Mouse (Mus musculus) C2C12 (cell line): Measurements from ENCODE around the gene Il2rb.
A peak's percentile ranks its signal among the peaks of the same experiment; 100 is the strongest.

Source experiments
- CEBPB ChIP-seq: IDR thresholded peaks from one replicate; pipeline ENCODE4 v1.6.1; 2011; ENCODE audit warnings: low read depth, mild to moderate bottlenecking, control low read depth, moderate library complexity
- CTCF ChIP-seq: IDR thresholded peaks from one replicate; pipeline ENCODE4 v1.5.1; 2011; ENCODE audit not compliant: control insufficient read depth, insufficient read depth, insufficient read length
- FOSL1 ChIP-seq: IDR thresholded peaks from one replicate; pipeline ENCODE4 v1.8.0; 2011; ENCODE audit warnings: mild to moderate bottlenecking, low read length; ENCODE audit not compliant: poor library complexity, insufficient read depth, severe bottlenecking
- MAX ChIP-seq: IDR thresholded peaks from one replicate; pipeline ENCODE4 v1.6.1; 2011; ENCODE audit warnings: mild to moderate bottlenecking, control low read depth
- USF1 ChIP-seq: IDR thresholded peaks from one replicate; pipeline ENCODE4 v1.6.1; 2011; ENCODE audit warnings: low read depth, mild to moderate bottlenecking, control low read depth, moderate library complexity

DNA sequence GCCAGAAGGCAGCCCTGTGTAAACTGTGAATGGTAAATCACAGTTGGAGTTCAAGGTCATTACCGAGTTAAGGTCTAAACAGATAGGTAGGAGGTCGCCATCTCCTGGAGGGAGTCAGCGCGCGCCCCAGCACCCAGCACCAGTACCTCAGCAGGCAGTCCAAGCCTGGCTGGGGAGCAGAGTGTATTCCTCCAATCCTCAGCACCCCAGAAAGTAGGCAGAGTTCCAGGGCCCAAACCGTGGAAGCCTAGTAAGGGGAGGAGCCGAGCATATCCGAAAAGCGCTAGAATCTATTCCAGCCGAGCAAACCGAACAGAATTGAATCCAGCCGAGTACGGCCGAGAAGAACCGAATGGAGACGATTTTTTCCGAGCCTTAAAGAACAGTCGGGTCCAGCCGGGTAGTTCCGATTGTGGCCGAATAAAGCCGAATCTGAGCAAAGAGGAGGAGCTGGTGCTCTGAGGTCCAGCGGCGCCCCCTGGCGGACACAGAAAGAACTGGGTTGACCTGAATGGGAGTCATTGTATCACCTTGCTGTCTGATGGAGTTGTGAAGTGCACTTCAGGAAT is 36.9 kb upstream of the Il2rb start:
- TF ChIP-seq MAX (no peak), CTCF (peak; percentile 83), USF1 (no peak), FOSL1 (no peak), CEBPB (no peak)
